Mouse (Mus musculus) left cerebral cortex, postnatal 10 days (tissue): ENCODE measurements at regions not wholly inside any gene's neighbourhood (a gene's known extent, or its start where the extent isn't known, plus 50 kb on each side); places are given as distances from the start of the nearest gene placed in this dataset.

ENCODE experiments used
- DNase-seq, 2 experiments: peaks; one replicate each; pipeline ENCODE4 v3.0.0; 2021 to 2022; ENCODE audit warnings: low spot score in 2 of 2, mixed read lengths in 1 of 2; ENCODE audit errors: extremely low spot score in 1 of 2
- intact Hi-C: fragments of 180-260 bp; cut with DNase I; formaldehyde crosslinking; loops from one replicate; pipeline ENCODE4 v1.15.1; 2025

DNA sequence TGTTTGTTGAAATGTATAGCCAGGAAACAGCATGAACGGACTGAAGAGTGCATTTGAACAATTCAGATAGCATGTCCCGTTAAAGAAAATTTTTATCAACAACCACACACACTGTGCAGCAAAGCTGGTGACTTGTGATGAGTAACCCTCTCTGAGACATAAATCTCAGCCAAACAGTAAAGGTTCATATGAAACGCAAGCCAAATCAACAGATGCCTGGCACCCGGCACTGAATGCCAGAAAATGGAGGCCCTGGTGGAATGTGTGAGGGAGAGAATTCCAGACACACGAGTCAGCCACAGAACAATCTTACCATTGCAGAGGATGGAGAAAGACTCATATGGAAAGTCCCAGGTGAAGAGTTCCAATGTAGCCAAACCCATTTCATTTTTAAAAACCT lies 341.1 kb upstream of the Actbl2 start:
- intact Hi-C loops, result no loop called here
- peak in 1 of 2 experiments; percentile 8 for DNase-seq

DNA sequence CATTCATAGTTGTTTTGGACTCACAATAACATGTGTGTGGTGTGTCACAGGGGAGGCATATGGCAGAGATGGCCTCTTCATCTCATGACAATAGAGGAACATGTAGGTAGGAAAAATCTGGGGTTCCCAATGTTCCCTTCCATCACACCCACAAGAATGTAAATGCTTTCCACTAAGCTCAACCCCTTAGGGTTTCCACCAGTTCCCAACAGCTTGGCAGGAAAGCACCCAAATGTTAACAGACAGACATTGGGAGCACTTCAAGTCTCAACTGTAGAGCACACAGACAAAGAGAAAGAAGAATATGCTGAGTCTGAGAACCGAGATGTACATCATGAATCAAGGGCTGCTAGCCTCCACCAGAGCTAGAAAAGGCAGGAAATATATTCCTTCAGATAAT lies 339.7 kb upstream of the Actbl2 start:
- intact Hi-C loops, result no loop called here
- no peak for DNase-seq

DNA sequence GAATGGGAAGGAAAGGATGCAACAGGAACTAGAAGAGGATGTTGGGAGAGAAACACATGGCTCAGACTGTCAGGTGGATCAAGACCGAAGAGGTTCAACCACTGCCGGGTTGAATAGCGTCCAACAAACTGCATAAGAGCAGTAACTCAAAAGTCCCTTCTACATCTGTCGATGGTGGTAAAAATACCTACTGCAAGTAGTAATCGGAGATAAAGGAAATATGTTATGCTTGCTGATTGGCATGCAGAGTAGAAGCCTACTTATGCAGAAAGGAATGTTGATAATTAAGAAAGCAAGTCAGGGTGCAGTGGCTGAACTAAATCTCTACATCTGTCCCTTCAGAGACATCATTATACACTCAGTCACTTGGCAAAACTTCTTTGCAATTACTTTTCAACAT lies 330.9 kb upstream of the Actbl2 start:
- intact Hi-C loops, result no loop called here
- DNase-seq, result no peak

- no peak for DNase-seq
- intact Hi-C loops, result no loop called here
These were observed 329.9 kb upstream of the Actbl2 start for GRCm38 (mm10) chr13:110924897-110925296.

DNA sequence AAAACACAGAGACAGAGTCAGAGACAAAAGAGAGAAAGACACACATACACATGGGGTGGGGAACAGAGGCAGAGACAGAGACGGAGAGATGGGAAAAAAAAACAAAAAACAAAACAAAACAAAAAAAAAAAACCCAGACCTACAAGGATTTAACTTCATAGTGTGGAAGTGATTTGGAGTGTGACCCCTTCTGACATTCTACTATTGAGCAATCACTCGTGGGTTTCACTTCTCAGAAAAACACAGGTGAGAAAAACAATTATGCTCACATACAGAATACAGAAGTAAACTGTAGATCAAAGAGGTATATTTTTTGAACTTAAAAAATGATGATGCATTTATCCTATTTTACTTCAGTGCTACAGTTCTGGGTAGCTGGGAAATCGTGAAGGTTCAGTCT lies 326.7 kb upstream of the Actbl2 start:
- no peak for DNase-seq
- intact Hi-C loops, result no loop called here

DNA sequence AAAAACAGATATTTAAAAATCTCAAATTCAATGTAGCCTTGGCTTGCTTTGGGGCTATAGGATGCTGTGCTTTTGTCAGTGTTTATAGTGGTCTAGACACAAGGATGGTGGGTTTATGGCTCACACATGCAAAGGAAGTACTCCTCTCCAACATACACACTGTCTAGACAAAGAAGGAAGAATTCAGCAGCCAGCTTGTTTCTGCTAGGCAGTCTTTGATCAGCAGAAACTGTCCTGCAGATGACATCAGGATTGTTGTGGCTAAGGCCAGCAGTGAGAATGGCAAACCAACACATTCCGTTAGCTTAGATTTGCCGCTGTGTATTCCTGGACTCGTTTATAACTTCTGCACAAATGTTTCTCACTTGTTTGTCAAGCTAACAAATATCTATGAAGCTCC lies 325.9 kb upstream of the Actbl2 start:
- DNase-seq, result no peak
- intact Hi-C loops, result no loop called here

DNA sequence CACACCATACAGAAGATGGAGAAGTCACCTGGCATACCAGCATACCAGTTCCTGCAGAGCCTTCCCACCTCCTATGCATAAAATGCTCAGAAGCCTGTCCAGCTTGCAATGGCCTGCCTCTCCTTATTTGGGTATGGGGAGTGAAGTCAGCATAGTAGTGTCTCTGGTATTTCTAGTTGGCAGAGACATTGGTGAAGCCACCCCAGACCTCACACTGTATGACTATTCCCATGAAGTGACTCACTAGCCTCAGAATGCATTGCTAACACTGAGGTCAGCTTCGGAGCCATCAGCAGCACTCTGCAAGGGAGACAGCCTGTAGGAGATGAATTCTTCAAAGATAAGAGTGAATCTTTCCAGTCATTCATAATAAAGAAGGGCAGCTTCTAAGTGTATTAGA lies 325.2 kb upstream of the Actbl2 start:
- no peak for DNase-seq
- intact Hi-C loops, result no loop called here

DNA sequence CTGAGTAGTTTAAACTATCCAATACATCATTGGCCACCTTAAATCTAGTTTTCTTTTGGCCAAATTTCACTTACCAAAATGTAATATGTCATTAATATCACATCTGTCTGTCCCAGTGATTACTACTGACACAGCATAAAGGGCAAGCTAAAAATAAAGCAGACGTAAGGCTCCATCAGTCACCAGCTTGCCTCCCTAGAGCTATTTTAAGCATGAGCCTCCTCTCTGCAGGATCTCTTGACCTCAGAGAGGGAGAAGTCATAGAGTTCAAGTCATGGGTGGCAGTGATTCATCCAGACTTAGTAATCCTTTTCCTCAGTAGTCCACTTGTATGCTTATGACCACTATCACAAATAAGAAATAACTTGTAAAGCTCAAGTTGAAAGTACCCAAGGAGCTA lies 313.2 kb upstream of the Actbl2 start:
- intact Hi-C loops, result no loop called here
- DNase-seq, result no peak

DNA sequence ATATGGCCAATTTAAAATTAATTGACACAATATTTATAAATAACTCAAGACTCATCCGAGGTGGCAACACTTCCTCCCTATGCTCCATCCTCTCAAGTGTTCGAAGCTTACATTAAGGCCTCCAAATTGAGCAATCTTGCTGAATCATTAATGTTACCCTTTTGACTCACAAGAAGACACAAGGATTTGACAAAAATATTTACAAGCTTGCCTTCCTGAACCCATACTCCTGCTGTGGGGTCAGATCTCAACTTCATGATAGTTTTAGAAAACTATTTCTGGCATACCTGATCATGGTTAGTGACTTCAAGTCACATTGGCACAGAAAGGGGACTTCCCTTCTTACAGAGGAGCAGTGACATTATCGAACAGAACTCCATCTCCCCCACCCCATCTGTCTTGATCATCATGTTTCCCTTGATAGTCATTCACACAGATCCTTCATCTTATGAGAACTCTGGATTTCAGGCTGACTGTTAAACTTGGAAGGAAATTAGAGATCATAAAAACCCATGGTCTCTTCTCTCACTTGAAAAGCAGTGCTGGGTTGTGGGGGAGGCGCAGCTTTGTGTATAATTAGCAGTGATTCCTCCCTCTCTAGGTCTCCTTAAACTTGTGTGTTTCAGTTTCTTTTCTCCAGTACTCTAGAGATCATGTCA lies 311.7 kb upstream of the Actbl2 start:
- intact Hi-C loops, result no loop called here
- no peak for DNase-seq

GRCm38 (mm10) chr13:110944061-110944460 lies 310.8 kb upstream of the Actbl2 start:
- DNase-seq, result no peak
- intact Hi-C loops, result no loop called here

DNA sequence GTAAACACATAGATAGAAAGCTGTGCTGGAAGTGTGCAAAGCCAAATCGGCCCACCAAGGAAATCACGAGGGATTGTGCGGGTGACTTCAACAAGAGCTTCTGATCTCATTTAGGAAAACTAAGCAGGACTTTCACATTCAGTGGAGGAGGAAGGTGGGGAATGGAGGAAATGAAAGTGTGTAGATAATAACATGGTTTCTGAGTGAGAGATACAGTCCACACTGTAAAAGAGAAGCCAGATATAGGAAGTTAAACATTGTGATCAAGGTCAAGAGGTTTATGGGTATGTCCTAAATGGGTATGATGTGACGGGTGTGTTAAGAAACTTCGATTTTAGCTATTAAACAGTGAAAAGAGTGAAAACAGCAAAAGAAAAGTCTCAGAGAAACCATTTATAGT lies 310.1 kb upstream of the Actbl2 start:
- no peak for DNase-seq
- intact Hi-C loops, result no loop called here

GRCm38 (mm10) chr13:110960212-110960611 lies 294.6 kb upstream of the Actbl2 start:
- no peak for DNase-seq
- intact Hi-C loops, result loop anchor here (10.0 kb wide), 2 partner anchors 265 to 335 kb away; no protein-coding TSS in a partner anchor

DNA sequence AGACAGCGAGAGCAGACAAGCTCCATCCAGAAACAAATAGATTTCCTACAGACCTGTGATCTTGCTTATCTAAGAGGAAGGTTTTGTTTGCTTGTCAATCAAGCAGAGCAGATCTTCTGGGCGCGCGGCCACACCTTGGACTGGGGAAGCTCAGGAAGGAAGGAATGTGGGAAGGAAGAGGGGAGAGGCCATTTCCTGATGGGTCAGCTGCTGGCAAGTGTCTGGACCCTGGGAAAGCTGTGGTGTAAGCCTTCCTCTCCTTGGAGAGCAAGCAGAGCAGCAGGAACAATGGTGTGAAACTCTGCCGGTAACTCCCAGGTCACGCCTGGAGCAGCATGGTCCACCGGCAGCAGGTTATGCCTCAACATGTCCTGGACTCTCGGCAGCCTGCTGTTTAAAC lies 287.7 kb upstream of the Actbl2 start:
- peak in 1 of 2 experiments; percentile 48 for DNase-seq
- intact Hi-C loops, result loop anchor here (5.0 to 10.0 kb wide), 3 partner anchors 272 to 445 kb away; no protein-coding TSS in a partner anchor

DNA sequence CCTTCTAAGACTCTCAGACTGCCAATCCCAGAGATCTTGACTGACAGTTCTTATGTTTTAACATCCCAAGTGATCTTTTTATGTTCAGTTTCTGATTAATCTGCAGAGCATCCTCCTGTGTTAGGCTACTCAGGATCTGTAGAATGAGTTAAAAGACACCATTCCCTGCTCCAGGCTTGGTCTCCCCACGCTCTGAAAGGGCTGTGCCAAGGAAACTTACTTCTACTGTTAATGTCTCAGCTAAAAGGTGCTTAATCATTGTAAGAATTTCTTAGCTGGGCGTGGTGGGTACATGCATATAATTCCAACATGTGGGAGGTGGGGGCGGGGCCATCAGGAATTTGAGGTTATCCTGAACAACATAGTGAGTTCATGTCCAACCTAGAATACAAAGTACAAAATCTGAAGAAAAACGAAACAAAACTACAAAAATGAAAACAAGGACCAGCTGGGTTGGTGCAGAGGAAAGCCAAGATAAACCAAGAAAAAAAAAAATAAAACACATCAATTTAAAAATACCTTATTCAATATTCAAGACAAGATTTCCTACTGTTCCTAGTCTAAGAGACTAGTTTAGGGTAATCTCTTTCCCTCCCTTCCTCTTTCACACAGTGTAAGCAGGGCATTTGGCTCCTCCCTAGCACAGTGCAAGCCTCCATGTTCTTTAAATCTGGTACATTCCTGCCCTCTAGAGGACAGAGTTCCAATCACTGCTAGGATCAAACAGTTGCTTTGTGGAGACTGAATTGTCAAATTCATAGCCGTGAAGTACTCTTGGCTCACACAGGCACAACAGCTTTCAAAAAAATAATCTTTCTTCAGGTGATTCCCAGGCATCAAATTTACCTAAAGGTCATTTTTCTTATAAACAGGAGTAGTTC lies 286.9 kb upstream of the Actbl2 start:
- peak; percentile 68 to 89 for DNase-seq
- intact Hi-C loops, result loop anchor here (1.0 to 10.0 kb wide), 4 partner anchors 273 to 574 kb away; no protein-coding TSS in a partner anchor

DNA sequence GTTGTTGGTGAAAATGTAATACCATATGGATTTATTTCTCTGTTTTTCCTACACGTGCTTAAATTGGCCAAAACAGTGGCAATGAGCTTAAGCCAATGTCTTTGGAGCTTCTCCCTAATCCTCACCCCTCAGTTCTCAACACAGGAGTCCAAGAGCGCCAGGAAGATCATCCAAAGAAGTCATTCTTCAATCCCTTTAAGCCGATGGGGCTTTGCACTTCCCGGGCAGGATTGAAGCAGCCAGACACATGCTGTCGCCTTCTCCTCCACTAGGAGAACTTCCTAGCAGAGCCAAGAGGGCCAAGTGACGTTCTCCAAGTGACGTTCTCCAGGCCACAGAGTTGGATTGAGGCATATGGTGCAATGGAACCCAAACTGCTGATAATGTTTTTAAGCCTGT lies 286.3 kb upstream of the Actbl2 start:
- DNase-seq, result peak in 1 of 2 experiments; percentile 26
- intact Hi-C loops, result loop anchor here (1.0 to 10.0 kb wide), 4 partner anchors 274 to 574 kb away; no protein-coding TSS in a partner anchor

- no peak for DNase-seq
- intact Hi-C loops, result loop anchor here (10.0 kb wide), 1 partner anchor 117 kb away; no protein-coding TSS in a partner anchor
These were observed 277.4 kb upstream of the Actbl2 start for GRCm38 (mm10) chr13:110977379-110977778.

DNA sequence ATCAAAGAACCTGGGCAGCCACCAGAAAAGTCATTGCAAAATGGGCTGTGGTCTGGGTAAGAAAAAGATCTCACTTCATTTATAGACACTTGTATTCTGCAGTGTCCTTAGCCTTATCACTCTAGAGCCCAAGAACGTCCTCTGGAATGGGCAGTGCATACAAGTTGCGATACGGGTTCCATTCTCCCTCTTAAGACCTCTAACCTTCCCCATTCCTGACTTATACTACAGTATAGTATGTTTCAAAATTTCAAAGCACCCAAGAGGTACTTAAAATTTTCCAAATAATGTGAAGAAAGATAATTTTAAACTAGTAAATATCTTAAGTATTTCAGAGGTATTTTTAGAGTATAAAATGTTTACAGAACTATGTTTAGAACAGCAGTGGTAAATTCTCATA lies 276.8 kb upstream of the Actbl2 start:
- DNase-seq, result no peak
- intact Hi-C loops, result loop anchor here (10.0 kb wide), 1 partner anchor 117 kb away; no protein-coding TSS in a partner anchor

GRCm38 (mm10) chr13:110990677-110991076 lies 264.1 kb upstream of the Actbl2 start:
- DNase-seq, result no peak
- intact Hi-C loops, result no loop called here

DNA sequence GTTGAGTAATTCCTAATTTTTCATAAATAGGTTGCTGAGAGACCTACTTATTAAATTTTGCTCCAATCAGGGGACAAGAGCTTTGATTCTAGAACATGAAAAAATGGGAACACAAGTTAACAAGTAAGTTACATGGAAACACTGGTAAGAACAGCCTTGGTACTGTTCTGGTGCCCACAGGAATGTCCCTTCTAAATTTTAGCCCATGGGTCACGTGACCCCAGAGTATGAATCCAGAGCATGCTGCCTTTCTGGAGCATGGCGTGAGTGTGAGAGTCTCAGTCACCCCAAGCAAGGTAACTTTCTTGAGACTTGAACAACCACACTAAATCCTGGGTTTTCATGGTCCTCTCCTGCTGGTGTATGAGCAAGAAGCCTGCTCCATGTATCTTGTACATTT lies 263.7 kb upstream of the Actbl2 start:
- intact Hi-C loops, result no loop called here
- DNase-seq, result no peak

- DNase-seq, result no peak
- intact Hi-C loops, result no loop called here
These were observed 260.2 kb upstream of the Actbl2 start for GRCm38 (mm10) chr13:110994596-110994995.
